Mouse (Mus musculus) heart, postnatal 0 days (tissue): Measurements from ENCODE around the gene Gm10491.

Source experiments
- CTCF ChIP-seq: IDR thresholded peaks from 2 replicates; pipeline ENCODE4 v1.5.1; 2016; ENCODE audit warnings: antibody characterized with exemption, control low read depth, low read depth
- EP300 ChIP-seq: IDR thresholded peaks from 2 replicates; pipeline ENCODE4 v1.6.1; 2016; ENCODE audit warnings: antibody characterized with exemption, low read depth

GRCm38 (mm10) chrX:7879819-7880218 lies 27.8 kb downstream of the Gm10491 start:
- TF ChIP-seq CTCF (peak; percentile 52), EP300 (no peak)
